Mouse (Mus musculus): ENCODE results near the gene Nccrp1. TPM values are rescaled to one million over a fixed set of nuclear protein-coding genes. Genes with fewer than 3 reads are reported as not detected.
"Not testable (repeated sequence)": the region's sequence is repeated elsewhere in the genome, so short reads cannot be mapped to it uniquely, and the experiment has no call there.

Nccrp1 gene
- total RNA-seq, 4 experiments from 2014 or later = not detected

DNA sequence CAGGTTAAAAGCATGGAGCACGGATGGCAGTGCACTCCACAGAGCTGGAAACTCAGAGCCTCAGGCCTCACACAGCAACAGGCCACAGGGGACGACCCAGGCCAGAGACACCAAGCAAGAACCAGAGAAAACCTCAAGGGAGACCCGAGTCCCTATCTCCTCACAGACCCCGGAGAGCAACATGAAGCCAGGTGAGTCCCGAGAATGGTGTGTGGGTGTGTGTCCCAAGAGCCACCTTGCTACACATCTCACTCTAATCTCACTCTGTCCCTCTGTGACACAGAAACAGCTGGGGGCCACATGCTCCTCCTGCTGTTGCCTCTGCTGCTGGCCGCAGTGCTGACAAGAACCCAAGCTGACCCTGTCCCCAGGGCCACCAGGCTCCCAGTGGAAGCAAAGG lies 24.5 kb downstream of the Nccrp1 start, which contains the start of gene Ifnl3:
TSS of gene Ifnl3 (plus strand) at position 301 of the 400 bp plus-strand sequence.
- DNase-seq (ENCODE audit: low spot score in 2 of 2) = not testable (repeated sequence)

DNA sequence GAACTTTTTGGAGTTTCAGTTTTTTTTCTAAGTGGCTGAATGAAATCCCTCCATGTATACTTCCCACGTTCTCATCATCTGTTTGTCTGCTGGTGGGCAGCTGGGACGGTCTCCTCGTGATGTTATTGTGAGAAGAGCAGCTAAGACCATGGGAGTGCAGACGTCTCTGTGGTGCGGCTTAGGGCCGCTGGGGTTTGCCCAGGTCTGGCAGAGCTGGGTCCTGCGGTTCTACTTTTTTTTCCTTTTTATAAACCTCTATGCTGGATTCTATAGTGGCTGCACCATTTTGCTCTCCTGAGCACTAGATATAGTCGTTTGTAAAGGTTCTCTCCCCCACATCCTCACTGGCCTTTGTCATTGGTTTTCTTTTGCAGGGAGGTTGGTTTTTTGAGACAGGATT lies 35.6 kb downstream of the Nccrp1 start:
- DNase-seq (ENCODE audit: low spot score in 2 of 2) = no peak

DNA sequence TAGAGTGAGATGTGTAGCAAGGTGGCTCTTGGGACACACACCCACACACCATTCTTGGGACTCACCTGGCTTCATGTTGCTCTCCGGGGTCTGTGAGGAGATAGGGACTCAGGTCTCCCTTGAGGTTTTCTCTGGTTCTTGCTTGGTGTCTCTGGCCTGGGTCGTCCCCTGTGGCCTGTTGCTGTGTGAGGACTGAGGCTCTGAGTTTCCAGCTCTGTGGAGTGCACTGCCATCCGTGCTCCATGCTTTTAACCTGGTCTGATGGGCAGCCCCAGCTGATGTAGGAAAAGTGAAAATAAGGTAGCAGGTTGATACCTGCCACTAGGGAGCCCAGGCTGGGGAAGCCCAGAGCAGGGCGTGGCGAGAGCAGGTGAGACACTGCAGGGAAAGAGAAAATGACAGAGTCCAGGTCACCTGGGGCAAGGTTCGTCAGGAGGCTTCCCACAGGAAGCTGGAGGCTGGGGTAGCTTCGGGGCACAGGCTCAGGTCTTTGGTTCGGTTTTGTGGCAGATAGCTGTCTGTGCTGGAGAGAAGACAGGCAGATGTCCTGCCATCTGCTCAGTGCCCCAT lies 36.6 kb downstream of the Nccrp1 start, which contains the start of gene Ifnl2:
TSS of gene Ifnl2 (minus strand) at position 51 of the 570 bp plus-strand sequence.
- not testable (repeated sequence) for DNase-seq (ENCODE audit: low spot score in 2 of 2)

DNA sequence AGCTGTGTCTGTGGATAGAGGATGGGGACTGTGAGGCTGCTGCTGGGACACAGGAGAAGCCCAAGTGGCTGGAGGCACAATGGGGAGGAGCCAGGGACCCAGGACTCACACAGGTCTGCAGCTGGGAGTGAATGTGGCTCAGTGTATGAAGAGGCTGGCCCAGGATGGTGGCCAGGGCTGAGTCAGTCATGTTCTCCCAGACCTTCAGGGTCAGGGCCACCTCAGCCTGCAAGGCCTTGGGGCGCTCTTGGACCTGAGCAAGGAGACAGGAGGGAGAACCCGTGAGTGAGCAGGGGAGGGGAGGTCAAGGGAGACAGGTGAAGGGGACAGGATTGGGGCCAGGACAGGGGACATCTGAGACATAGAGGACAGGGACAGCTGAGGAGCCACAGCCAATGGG lies 37.9 kb downstream of the Nccrp1 start:
- DNase-seq (ENCODE audit: low spot score in 2 of 2) = not testable (repeated sequence)

DNA sequence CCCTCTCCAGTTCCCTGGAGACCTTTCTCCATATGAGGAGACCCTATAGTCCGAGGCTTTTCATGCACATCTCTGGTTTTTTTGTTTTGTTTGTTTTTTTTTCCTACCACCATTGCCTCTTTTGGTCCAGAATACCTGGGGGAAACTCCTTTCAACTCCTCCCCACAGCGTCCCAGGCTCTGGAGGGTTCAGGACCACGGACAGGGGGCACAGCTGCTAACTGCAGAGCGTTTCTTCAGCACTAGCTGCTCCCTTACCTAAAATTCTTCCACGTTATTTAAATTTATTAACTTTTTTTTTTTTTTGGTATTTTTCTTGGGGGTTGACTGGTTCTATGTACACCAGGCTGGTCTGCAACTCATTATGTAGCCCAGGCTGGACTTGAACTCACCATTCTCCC lies 41.5 kb downstream of the Nccrp1 start:
- no peak for DNase-seq (ENCODE audit: low spot score in 2 of 2)

DNA sequence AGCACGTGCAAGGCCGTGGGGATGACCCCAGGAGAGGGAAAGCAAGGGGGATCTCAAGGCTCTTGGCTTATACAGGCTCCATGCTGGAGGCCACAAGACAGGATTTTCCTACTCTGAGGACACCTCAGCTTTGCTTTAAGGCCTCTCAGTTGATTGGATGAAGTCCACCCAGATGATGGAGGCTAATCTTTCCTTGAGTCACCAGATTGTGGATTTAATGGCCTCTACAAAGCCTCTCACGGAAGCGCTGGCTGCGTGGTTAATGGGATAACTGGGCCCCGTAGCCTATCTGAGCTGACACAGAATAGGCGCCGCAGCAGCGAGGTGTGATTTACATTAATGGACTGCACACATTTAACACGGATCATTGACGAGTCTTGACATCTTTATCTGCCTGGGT lies 51.6 kb downstream of the Nccrp1 start:
- DNase-seq (ENCODE audit: low spot score in 2 of 2) = no peak

Small RNAs within 50 kb of the gene (microRNA-seq; reads per million reads assigned to microRNA genes)
- not detected for gene Mir7049

Other genes with a start within 250 kb of the Nccrp1 start
- not detected for gene Dll3, start 245.0 kb downstream of the Nccrp1 start, total RNA-seq (2022)
- gene Timm50, start 235.2 kb downstream of the Nccrp1 start, total RNA-seq (2022) = 10 to 100 TPM; 39.4 to 49.9 (median 45.0) TPM
- 10 to 100 TPM; 61.6 to 76.5 (median 73.0) TPM for gene Supt5, start 208.5 kb downstream of the Nccrp1 start, total RNA-seq (2022)
- 100 to 1,000 TPM; 442 to 558 (median 490) TPM for gene Rps16, start 196.6 kb downstream of the Nccrp1 start, total RNA-seq (2022)
- gene Plekhg2, start 174.7 kb downstream of the Nccrp1 start, total RNA-seq (2022) = 1 to 10 TPM; 2.0 to 3.3 (median 2.6) TPM
- gene Zfp36, start 167.0 kb downstream of the Nccrp1 start, total RNA-seq (2022) = 10 to 100 TPM in 2 of 4 experiments, 1 to 10 TPM in 2; 6.5 to 25.6 (median 9.0) TPM
- gene Med29, start 154.5 kb downstream of the Nccrp1 start, total RNA-seq (2022) = 10 to 100 TPM; 19.3 to 24.6 (median 20.5) TPM
- 10 to 100 TPM; 19.8 to 32.6 (median 24.8) TPM for gene Paf1, start 154.3 kb downstream of the Nccrp1 start, total RNA-seq (2022)
- gene Gmfg, start 109.8 kb downstream of the Nccrp1 start, total RNA-seq (2022) = 1 to 10 TPM in 2 of 4 experiments, under 1 TPM in 1, not detected in 1; 0.46 to 1.7 (median 1.3) TPM
- under 1 TPM in 2 of 4 experiments, not detected in 2; 0.08 to 0.34 TPM for gene Lrfn1, start 95.3 kb downstream of the Nccrp1 start, total RNA-seq (2022)
- gene Ifnl2, start 36.8 kb downstream of the Nccrp1 start, total RNA-seq (2022) = not detected
- not detected for gene Ifnl3, start 24.4 kb downstream of the Nccrp1 start, total RNA-seq (2022)
- not detected for gene Sycn, start 6.4 kb downstream of the Nccrp1 start, total RNA-seq (2022)
- 10 to 100 TPM in 2 of 4 experiments, 1 to 10 TPM in 2; 8.9 to 11.9 (median 10.1) TPM for gene Samd4b, start 50.9 kb upstream of the Nccrp1 start, total RNA-seq (2022)
- 1 to 10 TPM; 1.8 to 3.7 (median 2.9) TPM for gene Pak4, start 50.9 kb upstream of the Nccrp1 start, total RNA-seq (2022)
- gene Acp7, start 84.1 kb upstream of the Nccrp1 start, total RNA-seq (2022) = not detected
- under 1 TPM in 3 of 4 experiments, not detected in 1; 0.12 to 0.68 (median 0.13) TPM for gene Fbxo27, start 145.6 kb upstream of the Nccrp1 start, total RNA-seq (2022)
- 1 to 10 TPM; 4.0 to 7.0 (median 5.6) TPM for gene Fbxo17, start 169.6 kb upstream of the Nccrp1 start, total RNA-seq (2022)
- 10 to 100 TPM; 36.1 to 42.4 (median 40.5) TPM for gene Mrps12, start 194.6 kb upstream of the Nccrp1 start, total RNA-seq (2022)
- gene Sars2, start 194.7 kb upstream of the Nccrp1 start, total RNA-seq (2022) = 10 to 100 TPM; 12.3 to 13.5 (median 12.6) TPM
- not detected for gene Ccer2, start 208.9 kb upstream of the Nccrp1 start, total RNA-seq (2022)
- 100 to 1,000 TPM in 1 of 4 experiments, 10 to 100 TPM in 3; 94.9 to 105 (median 96.4) TPM for gene Sirt2, start 219.5 kb upstream of the Nccrp1 start, total RNA-seq (2022)
- gene Nfkbib, start 220.3 kb upstream of the Nccrp1 start, total RNA-seq (2022) = 10 to 100 TPM; 28.5 to 34.2 (median 31.2) TPM
- under 1 TPM in 3 of 4 experiments, not detected in 1; 0.27 to 0.70 (median 0.56) TPM for gene Rinl, start 241.7 kb upstream of the Nccrp1 start, total RNA-seq (2022)